In the genomic region with DNA sequence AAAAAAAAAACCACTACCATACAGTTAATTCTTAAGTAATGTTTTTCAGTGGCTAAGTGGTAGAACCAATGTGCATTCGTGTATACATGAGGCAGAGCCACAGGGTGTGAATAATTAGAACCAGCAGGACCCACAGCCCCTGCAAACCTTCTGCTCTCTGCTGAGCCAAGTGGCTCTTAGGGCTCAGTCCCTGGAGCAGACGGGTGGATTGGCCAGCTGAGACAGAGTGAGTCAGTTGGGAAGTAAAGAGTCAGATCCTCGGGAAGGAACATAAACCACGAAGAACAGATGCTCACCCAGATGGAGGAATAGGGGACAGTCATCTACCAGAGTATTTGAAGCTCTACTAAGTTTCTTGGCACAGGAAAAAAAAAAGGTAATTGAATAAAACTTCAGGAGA, we compare ENCODE assay signal across 17 mouse cellular contexts.
A peak's percentile ranks its signal among the peaks of the same experiment; 100 is the strongest.
DNase-seq lines count a peak whose midpoint lies in the region; ATAC-seq lines count a peak whose summit lies in the region.
"Had no signal": no experiment of that assay in that cellular context is flagged by ENCODE, and none has a peak within 500 bp of the region (broad histone marks: within the 10 kb centered on the region; RNA-seq: fewer than 3 reads in every experiment).

No protein-coding gene starts in this region.

- H3K27ac ChIP-seq in hindbrain, embryonic 16.5 days (ENCODE audit: low read depth, low read length) = no peak overlapping the region
- no peak overlapping the region for H3K27ac ChIP-seq in hindbrain, embryonic 11.5 days (ENCODE audit: low read depth, low read length)
- no peak overlapping the region for H3K27ac ChIP-seq in heart, embryonic 10.5 days
- H3K27ac ChIP-seq: forebrain, embryonic 10.5 days; heart, embryonic 15.5 days; kidney, postnatal 0 days; liver, embryonic 15.5 days; macrophage had no signal

- no peaks in the 10 kb centered on the region for H3K27me3 ChIP-seq in hindbrain, embryonic 16.5 days (replicated peaks; ENCODE audit: control insufficient read depth, insufficient read depth, low read length)
- H3K27me3 ChIP-seq in hindbrain, embryonic 11.5 days (ENCODE audit: control insufficient read depth, insufficient read depth, low read length) = no peaks in the 10 kb centered on the region
- H3K27me3 ChIP-seq in heart, embryonic 10.5 days (ENCODE audit: insufficient read depth, poor library complexity, severe bottlenecking) = no peaks in the 10 kb centered on the region
- H3K27me3 ChIP-seq: heart, embryonic 15.5 days; liver, embryonic 15.5 days had no signal

- WGBS in hindbrain, embryonic 16.5 days = 37% methylated on average over 4 of the region's 4 CpGs
- WGBS in hindbrain, embryonic 11.5 days = 56% methylated on average over 4 of the region's 4 CpGs
- 66% methylated on average over 4 of the region's 4 CpGs for WGBS in heart, embryonic 10.5 days

- no peaks in the 10 kb centered on the region for H3K9me3 ChIP-seq in hindbrain, embryonic 16.5 days (ENCODE audit: control insufficient read depth, low read length)
- H3K9me3 ChIP-seq in hindbrain, embryonic 11.5 days (ENCODE audit: control insufficient read depth, low read length) = no peaks in the 10 kb centered on the region
- no peaks in the 10 kb centered on the region for H3K9me3 ChIP-seq in heart, embryonic 10.5 days
- H3K9me3 ChIP-seq: forebrain, embryonic 10.5 days; heart, embryonic 15.5 days; liver, embryonic 15.5 days had no signal

- peak; percentile 32 to 33 for DNase-seq in cerebellum, postnatal 14 days
- no peak for DNase-seq in hindbrain, embryonic 11.5 days (ENCODE audit: low spot score)
- DNase-seq in right cerebral cortex, adult 18-20 months = peak; percentile 66
- DNase-seq in right cerebral cortex, postnatal 14 days = no peak
- DNase-seq in telencephalon, adult 2 months (ENCODE audit: low read depth, low spot score) = peak; percentile 57
- no peak for DNase-seq in heart, embryonic 10.5 days (ENCODE audit: low spot score)
- DNase-seq: adrenal gland, postnatal 10 days; gastrocnemius, postnatal 36 days; thymus, adult 2 months had no signal

- H3K4me3 ChIP-seq in hindbrain, embryonic 16.5 days (ENCODE audit: low read length) = no peak overlapping the region
- H3K4me3 ChIP-seq in hindbrain, embryonic 11.5 days (ENCODE audit: low read depth, low read length) = no peak overlapping the region
- H3K4me3 ChIP-seq in heart, embryonic 10.5 days = no peak overlapping the region
- H3K4me3 ChIP-seq: forebrain, embryonic 10.5 days; heart, embryonic 15.5 days; liver, embryonic 15.5 days; myocyte had no signal

- no peak overlapping the region for H3K9ac ChIP-seq in hindbrain, embryonic 16.5 days (ENCODE audit: low read depth, low read length)
- no peak overlapping the region for H3K9ac ChIP-seq in hindbrain, embryonic 11.5 days (ENCODE audit: low read depth, low read length)
- H3K9ac ChIP-seq: heart, embryonic 15.5 days; liver, embryonic 15.5 days had no signal

- no peaks in the 10 kb centered on the region for H3K36me3 ChIP-seq in hindbrain, embryonic 16.5 days (ENCODE audit: control insufficient read depth, insufficient read depth, low read length)
- H3K36me3 ChIP-seq in hindbrain, embryonic 11.5 days (ENCODE audit: control insufficient read depth, insufficient read depth, low read length) = no peaks in the 10 kb centered on the region
- H3K36me3 ChIP-seq in heart, embryonic 10.5 days = no peaks in the 10 kb centered on the region
- H3K36me3 ChIP-seq: forebrain, embryonic 10.5 days; heart, embryonic 15.5 days; liver, embryonic 15.5 days had no signal

- no peak for ATAC-seq in cerebellum, adult (ENCODE audit: insufficient number of reproducible peaks, low FRiP score, low TSS enrichment)
- peak; percentile 85 for ATAC-seq in hindbrain, embryonic 16.5 days
- no peak for ATAC-seq in hindbrain, embryonic 11.5 days (ENCODE audit: low FRiP score)

- H3K4me2 ChIP-seq in hindbrain, embryonic 16.5 days (ENCODE audit: low read length) = no peak overlapping the region
- H3K4me2 ChIP-seq in hindbrain, embryonic 11.5 days (replicated peaks; ENCODE audit: low read depth, low read length) = no peak overlapping the region
- H3K4me2 ChIP-seq: heart, embryonic 15.5 days; liver, embryonic 15.5 days had no signal

- H3K4me1 ChIP-seq in hindbrain, embryonic 16.5 days (ENCODE audit: control insufficient read depth, insufficient read depth, low read depth, low read length) = no peaks in the 10 kb centered on the region
- no peaks in the 10 kb centered on the region for H3K4me1 ChIP-seq in hindbrain, embryonic 11.5 days (replicated peaks; ENCODE audit: control insufficient read depth, insufficient read depth, low read length)
- no peaks in the 10 kb centered on the region for H3K4me1 ChIP-seq in heart, embryonic 10.5 days
- H3K4me1 ChIP-seq: forebrain, embryonic 10.5 days; heart, embryonic 15.5 days; liver, embryonic 15.5 days had no signal

Comparison
In these comparisons a context has a peak if more than half of its experiments do, and no peak if none do; other contexts are left out.
1. DNase-seq: peak in cerebellum, postnatal 14 days (2 of 2), right cerebral cortex, adult 18-20 months (single experiment) and telencephalon, adult 2 months (single experiment); none in hindbrain, embryonic 11.5 days (single experiment), right cerebral cortex, postnatal 14 days (single experiment) and heart, embryonic 10.5 days (single experiment).